Mouse (Mus musculus) heart, postnatal 0 days (tissue): Measurements from ENCODE around the gene Cracr2a. TPM values are rescaled to one million over a fixed set of nuclear protein-coding genes. Genes with fewer than 3 reads are reported as not detected.
A peak's percentile ranks its signal among the peaks of the same experiment; 100 is the strongest.

ENCODE experiments used
- ATAC-seq: fragments of 200-750 bp; cut with Nextera tagmentation; 2 replicates; pipeline ENCODE4 v1.8.0; 2017; ENCODE audit warnings: low read depth, moderate number of reproducible peaks, moderate library complexity; ENCODE audit not compliant: insufficient read depth
- DNase-seq: peaks from one replicate; pipeline ENCODE4 v3.0.0-alpha.2; 2016; ENCODE audit warnings: low spot score
- H3K27ac ChIP-seq: fragments of 300-500 bp; sonication (generic); 2 replicates; pipeline ENCODE4 v1.5.1; 2014; ENCODE audit warnings: low read depth, mild to moderate bottlenecking
- H3K27me3 ChIP-seq: fragments of 300-500 bp; sonication (generic); 2 replicates; pipeline ENCODE4 v1.6.1; 2014; ENCODE audit warnings: low read length, mixed read lengths; ENCODE audit not compliant: control insufficient read depth, insufficient read depth
- H3K36me3 ChIP-seq: fragments of 300-500 bp; sonication (generic); replicated peaks from 2 replicates; pipeline ENCODE4 v1.6.1; 2014; ENCODE audit warnings: low read length, mixed read lengths; ENCODE audit not compliant: control insufficient read depth, insufficient read depth
- H3K4me1 ChIP-seq: fragments of 300-500 bp; sonication (generic); 2 replicates; pipeline ENCODE4 v1.6.1; 2014; ENCODE audit warnings: antibody characterized with exemption; ENCODE audit not compliant: control insufficient read depth, insufficient read depth
- H3K4me2 ChIP-seq: fragments of 300-500 bp; sonication (generic); 2 replicates; pipeline ENCODE4 v1.6.1; 2014; ENCODE audit warnings: low read depth, mild to moderate bottlenecking, low read length, moderate library complexity
- H3K4me3 ChIP-seq: fragments of 300-500 bp; sonication (generic); 2 replicates; pipeline ENCODE4 v1.5.1; 2014; ENCODE audit warnings: low read depth, low read length
- H3K9ac ChIP-seq: fragments of 300-500 bp; sonication (generic); replicated peaks from 2 replicates; pipeline ENCODE4 v1.6.1; 2014; ENCODE audit warnings: low read depth, low read length, mixed read lengths
- H3K9me3 ChIP-seq: fragments of 300-500 bp; sonication (generic); replicated peaks from 2 replicates; pipeline ENCODE4 v1.6.1; 2016; ENCODE audit warnings: low read length; ENCODE audit not compliant: control insufficient read depth
- CTCF ChIP-seq: IDR thresholded peaks from 2 replicates; pipeline ENCODE4 v1.5.1; 2016; ENCODE audit warnings: antibody characterized with exemption, control low read depth, low read depth
- EP300 ChIP-seq: IDR thresholded peaks from 2 replicates; pipeline ENCODE4 v1.6.1; 2016; ENCODE audit warnings: antibody characterized with exemption, low read depth
- WGBS: fragments of 180-500 bp; shearing (Covaris S2); extraction: QIAGEN DNeasy Blood & Tissue Kit; methylation state at CpG from one replicate; pipeline ENCODE4 v1.1.7; 2014; 5-methylcytosine and 5-hydroxymethylcytosine counted together
- polyA plus RNA-seq: library from polyadenylated mRNA; unstranded; fragments of >200 nt; fragmentation: Nextera tagmentation; extraction: Ambion mirVana; gene quantifications from 2 replicates; pipeline ENCODE4 v1.2.1, GENCODE M21; 2015
- total RNA-seq: library from RNA; depleted of rRNA; stranded (reverse); fragments of >200 nt; gene quantifications from 2 replicates; pipeline ENCODE4 v1.2.3, GENCODE M21; 2014; ENCODE audit warnings: low replicate concordance

Cracr2a gene
- total and polyA plus RNA-seq, 2 experiments from 2014 or later = 0.86 to 1.7 TPM

DNA sequence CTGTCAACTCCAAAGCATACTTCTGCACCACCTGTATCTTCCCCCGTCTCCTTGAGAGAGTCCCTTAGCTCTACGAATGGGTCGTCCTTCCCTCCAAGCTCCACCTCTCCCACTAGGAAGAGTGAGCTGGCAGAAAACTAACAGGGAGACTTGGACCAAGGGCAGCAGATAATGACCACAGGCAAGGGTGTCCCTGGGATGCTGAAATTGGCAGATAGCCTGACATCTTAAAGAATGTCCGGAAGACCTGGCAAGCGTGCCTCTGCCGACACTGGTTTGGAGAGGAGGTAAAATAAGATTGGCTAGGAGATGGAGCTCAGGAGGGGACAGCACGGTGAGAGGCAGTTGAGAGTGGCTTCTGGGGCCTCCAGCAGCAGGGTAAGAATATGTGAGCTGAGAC lies 17.2 kb downstream of the Cracr2a start:
- ATAC-seq = no peak
- no peak overlapping the region for H3K4me3 ChIP-seq

DNA sequence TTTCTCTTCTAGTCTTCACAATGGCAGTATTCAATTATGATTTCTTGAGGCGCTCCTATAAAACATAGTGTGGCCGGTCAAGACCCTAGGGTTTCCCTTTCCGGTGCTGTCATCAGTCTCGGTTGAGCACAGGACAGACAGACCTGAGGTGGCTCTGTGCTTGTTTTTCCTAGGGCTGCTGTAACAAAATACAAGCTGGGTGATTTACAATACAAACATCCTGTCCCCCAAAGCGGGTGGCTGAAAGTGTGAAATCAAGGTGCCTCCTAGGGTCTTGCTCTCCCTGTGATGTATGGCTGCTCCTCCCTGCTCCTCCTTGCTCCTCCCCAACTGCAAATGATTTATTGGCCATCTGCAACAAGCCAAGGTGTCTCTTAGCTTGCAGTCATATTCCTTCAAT lies 17.7 kb downstream of the Cracr2a start:
- 63% methylated on average over 5 of the region's 5 CpGs for WGBS
- no peak for ATAC-seq
- H3K9me3 ChIP-seq = no peaks in the 10 kb centered on the region
- no peak overlapping the region for H3K4me3 ChIP-seq
- H3K4me2 ChIP-seq = no peak overlapping the region
- H3K9ac ChIP-seq = no peak overlapping the region
- H3K27me3 ChIP-seq = no peaks in the 10 kb centered on the region
- DNase-seq = no peak
- H3K27ac ChIP-seq = no peak overlapping the region
- TF ChIP-seq EP300 (no peak), CTCF (no peak)
- peaks cover 10% of the 10 kb centered on the region for H3K4me1 ChIP-seq
- H3K36me3 ChIP-seq = no peaks in the 10 kb centered on the region

More for the DNA sequence above, 17.2 kb downstream of the Cracr2a start:
- peaks cover 10% of the 10 kb centered on the region for H3K4me1 ChIP-seq
- no peak overlapping the region for H3K9ac ChIP-seq
- no peaks in the 10 kb centered on the region for H3K9me3 ChIP-seq
- TF ChIP-seq EP300 (no peak), CTCF (no peak)
- H3K36me3 ChIP-seq = no peaks in the 10 kb centered on the region
- WGBS = 40% methylated on average over 7 of the region's 7 CpGs
- H3K27ac ChIP-seq = no peak overlapping the region
- DNase-seq = no peak
- H3K27me3 ChIP-seq = no peaks in the 10 kb centered on the region
- no peak overlapping the region for H3K4me2 ChIP-seq

DNA sequence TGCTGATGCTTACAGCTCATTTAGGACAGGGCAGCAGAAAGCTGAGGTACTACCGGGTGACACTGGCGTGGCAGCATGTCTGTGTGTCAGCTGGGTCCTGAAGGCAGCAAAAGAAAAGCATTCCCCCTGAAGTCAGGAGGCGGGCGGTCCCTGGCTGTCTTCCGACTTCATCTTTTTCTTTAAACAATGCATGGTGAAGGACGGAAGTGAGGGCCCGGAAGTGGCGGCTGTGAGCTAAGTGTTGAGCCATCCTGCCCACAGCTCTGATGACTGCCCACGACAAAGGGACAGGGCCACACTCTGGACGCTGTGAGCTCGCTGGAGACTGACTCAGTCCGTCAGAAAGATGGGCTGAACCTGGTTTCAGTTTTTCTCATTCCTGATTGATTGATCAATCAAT lies 20.8 kb downstream of the Cracr2a start:
- Histone ChIP-seq H3K36me3 (no peaks in the 10 kb centered on the region), H3K9me3 (no peaks in the 10 kb centered on the region), H3K4me3 (peak overlapping the region; percentile 40), H3K27me3 (no peaks in the 10 kb centered on the region), H3K9ac (peak overlapping the region; percentile 6; the same call in 1 of the 2 replicates), H3K4me2 (peak overlapping the region; percentile 57), H3K4me1 (peaks cover 10% of the 10 kb centered on the region), H3K27ac (0 out of 2 replicates have a peak overlapping the region, but pooled peaks have one; percentile 9)
- WGBS = 29% methylated on average over 12 of the region's 12 CpGs
- no peak for DNase-seq
- TF ChIP-seq CTCF = no peak
- TF ChIP-seq EP300 = no peak
- ATAC-seq = no peak

DNA sequence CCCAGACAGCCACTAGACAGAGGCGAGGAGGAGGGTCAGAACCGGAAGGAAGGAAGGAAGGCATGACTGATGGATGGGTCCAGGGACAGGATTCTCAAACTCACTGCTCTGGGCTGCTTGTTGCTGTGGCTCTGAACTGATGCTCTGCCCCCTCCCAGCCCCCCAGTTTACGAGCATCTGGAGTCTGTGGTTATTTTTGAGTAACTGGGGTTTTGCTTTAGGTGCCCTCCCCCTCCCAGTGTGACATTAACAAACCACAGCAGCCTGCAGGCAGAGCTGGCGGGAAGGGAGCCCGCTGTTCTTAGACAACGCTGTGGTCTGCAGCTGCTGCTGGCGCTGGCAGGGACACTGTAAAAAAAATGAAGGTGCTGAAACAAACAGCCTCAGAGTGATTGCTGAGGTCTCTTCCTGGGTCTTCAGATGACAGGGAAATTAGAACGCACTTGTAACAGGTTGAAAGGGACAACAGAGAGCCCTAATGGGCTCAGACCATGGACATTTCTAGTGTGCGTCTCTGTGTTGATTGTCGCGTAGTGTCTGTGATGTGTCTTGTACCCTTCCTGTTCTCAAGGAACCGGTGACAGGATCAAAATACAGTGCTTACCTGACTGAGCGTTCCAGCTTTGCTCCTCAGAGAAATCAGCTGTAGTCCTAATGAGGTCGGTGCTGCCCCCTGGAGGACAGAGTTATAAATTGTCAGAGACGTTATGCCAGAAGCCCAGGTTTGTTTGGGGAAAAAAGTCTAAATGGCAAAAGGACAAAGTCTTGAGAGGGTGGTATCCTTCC lies 21.4 kb downstream of the Cracr2a start:
- peak; percentile 55 for ATAC-seq

DNA sequence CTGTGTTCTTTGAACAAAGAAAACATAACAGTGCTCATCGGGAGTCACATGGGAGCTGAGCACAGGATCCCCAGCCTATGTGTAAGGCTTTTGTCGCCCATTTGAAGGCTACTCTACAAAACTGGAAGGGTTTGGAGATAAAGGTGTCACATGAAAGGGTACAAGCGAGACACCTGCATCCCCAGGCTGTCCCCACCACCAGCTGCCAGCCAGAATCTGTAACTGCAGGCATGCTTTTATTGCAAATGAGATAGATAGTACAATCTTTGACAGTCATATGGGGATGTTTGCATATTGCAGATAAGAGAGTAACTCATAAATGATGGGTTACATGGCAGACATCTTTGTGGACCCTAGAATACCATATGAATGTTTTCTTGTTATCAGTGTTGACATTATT lies 30.3 kb downstream of the Cracr2a start:
- no peaks in the 10 kb centered on the region for H3K9me3 ChIP-seq
- no peak overlapping the region for H3K27ac ChIP-seq
- 58% methylated on average over 3 of the region's 3 CpGs for WGBS
- no peak overlapping the region for H3K4me3 ChIP-seq
- ATAC-seq (no peak), DNase-seq (no peak)
- no peaks in the 10 kb centered on the region for H3K27me3 ChIP-seq
- no peak overlapping the region for H3K9ac ChIP-seq
- H3K36me3 ChIP-seq = no peaks in the 10 kb centered on the region
- TF ChIP-seq EP300 (no peak), CTCF (no peak)
- no peaks in the 10 kb centered on the region for H3K4me1 ChIP-seq
- no peak overlapping the region for H3K4me2 ChIP-seq

More for the DNA sequence above, 21.4 kb downstream of the Cracr2a start:
- WGBS = under 1% methylated on average over 15 of the region's 15 CpGs
- H3K4me3 ChIP-seq = peak overlapping the region; percentile 40
- H3K27me3 ChIP-seq = no peaks in the 10 kb centered on the region
- H3K36me3 ChIP-seq = no peaks in the 10 kb centered on the region
- TF ChIP-seq EP300 (no peak), CTCF (peak; percentile 84)
- peak; percentile 69 for DNase-seq
- 0 out of 2 replicates have a peak overlapping the region, but pooled peaks have one; percentile 9 for H3K27ac ChIP-seq
- no peaks in the 10 kb centered on the region for H3K9me3 ChIP-seq
- peak overlapping the region; percentile 6; the same call in 1 of the 2 replicates for H3K9ac ChIP-seq
- H3K4me1 ChIP-seq = peaks cover 10% of the 10 kb centered on the region
- peak overlapping the region; percentile 57 for H3K4me2 ChIP-seq
